Mouse (Mus musculus): ENCODE measurements around the gene Vmn1r176. TPM values are rescaled to one million over a fixed set of nuclear protein-coding genes. Genes with fewer than 3 reads are reported as not detected.
"Not testable (repeated sequence)": the region's sequence is repeated elsewhere in the genome, so short reads cannot be mapped to it uniquely, and the experiment has no call there.

Gene Vmn1r176
- polyA plus RNA-seq (2015; fragmentation: Nextera tagmentation; extraction: Ambion mirVana), result not detected in 2 replicates

DNA sequence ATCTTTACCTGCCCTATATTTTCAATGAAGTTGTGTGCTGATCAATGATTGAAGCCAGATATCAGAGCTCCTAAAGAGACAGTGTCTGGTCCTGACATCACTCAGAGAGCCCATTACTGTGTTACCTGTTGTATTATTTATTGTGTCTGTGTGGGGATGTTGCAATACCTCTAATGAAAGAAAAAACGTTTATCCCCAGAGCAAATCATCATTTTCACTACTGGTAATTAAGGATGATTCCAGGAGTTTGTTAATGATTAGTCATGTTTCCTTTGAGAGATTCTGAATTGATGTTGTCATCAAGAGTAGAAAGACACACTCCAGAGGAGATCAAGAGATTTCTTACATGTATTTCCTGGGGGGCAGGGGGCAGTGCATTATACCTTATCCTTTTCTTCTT is at the start of gene Vmn1r176:
Gene Vmn1r176, minus strand, starts transcription at position 101 of the 400 bp plus-strand sequence.
- not testable (repeated sequence) for H3K27ac ChIP-seq (ENCODE audit: low read length); H3K36me3 ChIP-seq (ENCODE audit: control insufficient read depth, insufficient read depth, low read length); H3K27me3 ChIP-seq (ENCODE audit: control insufficient read depth, insufficient read depth, low read length); H3K4me1 ChIP-seq (ENCODE audit: control insufficient read depth, insufficient read depth, low read length); H3K9ac ChIP-seq (ENCODE audit: low read length); H3K4me2 ChIP-seq (ENCODE audit: low read depth, low read length); ATAC-seq (ENCODE audit: insufficient read depth, low FRiP score); H3K4me3 ChIP-seq (replicated peaks; ENCODE audit: low read length); H3K9me3 ChIP-seq (replicated peaks; ENCODE audit: control insufficient read depth, low read length)
- no CpG with 5 or more reads among the region's 1 CpGs for WGBS

DNA sequence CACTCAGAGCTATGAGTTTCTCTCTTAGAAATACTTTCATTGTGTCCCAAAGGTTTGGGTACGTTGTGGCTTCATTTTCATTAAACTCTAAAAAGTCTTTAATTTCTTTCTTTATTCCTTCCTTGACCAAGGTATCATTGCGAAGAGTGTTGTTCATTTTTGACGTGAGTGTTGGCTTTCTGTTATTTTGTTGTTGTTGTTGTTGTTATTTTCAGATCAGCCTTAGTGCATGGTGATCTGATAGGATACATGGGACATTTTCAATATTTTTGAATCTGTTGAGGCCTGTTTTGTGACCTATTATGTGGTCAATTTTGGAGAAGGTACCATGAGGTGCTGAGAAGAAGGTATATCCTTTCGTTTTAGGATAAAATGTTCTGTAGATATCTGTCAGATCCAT is 39.7 kb upstream of the Vmn1r176 start:
- not testable (repeated sequence) for H3K27ac ChIP-seq (ENCODE audit: low read length); H3K4me2 ChIP-seq (ENCODE audit: low read depth, low read length); H3K27me3 ChIP-seq (ENCODE audit: control insufficient read depth, insufficient read depth, low read length); H3K4me3 ChIP-seq (replicated peaks; ENCODE audit: low read length); H3K36me3 ChIP-seq (ENCODE audit: control insufficient read depth, insufficient read depth, low read length); H3K9ac ChIP-seq (ENCODE audit: low read length); ATAC-seq (ENCODE audit: insufficient read depth, low FRiP score); H3K9me3 ChIP-seq (replicated peaks; ENCODE audit: control insufficient read depth, low read length); H3K4me1 ChIP-seq (ENCODE audit: control insufficient read depth, insufficient read depth, low read length)
- 69% methylated on average over 3 of the region's 4 CpGs for WGBS

DNA sequence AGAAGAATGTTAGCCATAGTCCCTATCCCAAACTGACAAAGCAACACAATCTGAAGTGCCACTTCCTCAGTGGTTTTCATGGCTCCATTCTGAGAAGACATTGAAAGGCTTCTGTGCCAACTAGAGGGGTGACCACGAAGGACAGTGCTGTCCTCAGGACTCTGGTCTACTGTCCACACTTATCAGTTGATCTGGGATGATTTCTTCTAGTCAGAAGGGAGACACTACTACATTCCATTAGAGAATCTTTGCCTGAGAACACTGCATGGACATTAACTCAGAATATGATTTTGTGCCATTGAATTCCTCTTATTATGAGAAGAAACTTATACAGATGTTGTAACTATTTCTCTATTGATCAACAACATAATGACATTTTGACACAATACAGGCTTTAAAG is 29.2 kb upstream of the Vmn1r176 start, which contains the start of gene Vmn1r177:
Gene Vmn1r177, minus strand, starts transcription at position 101 of the 400 bp plus-strand sequence.
- H3K9me3 ChIP-seq (replicated peaks; ENCODE audit: control insufficient read depth, low read length); H3K9ac ChIP-seq (ENCODE audit: low read length); ATAC-seq (ENCODE audit: insufficient read depth, low FRiP score); H3K4me2 ChIP-seq (ENCODE audit: low read depth, low read length); H3K4me1 ChIP-seq (ENCODE audit: control insufficient read depth, insufficient read depth, low read length); H3K27ac ChIP-seq (ENCODE audit: low read length); H3K36me3 ChIP-seq (ENCODE audit: control insufficient read depth, insufficient read depth, low read length); H3K27me3 ChIP-seq (ENCODE audit: control insufficient read depth, insufficient read depth, low read length); H3K4me3 ChIP-seq (replicated peaks; ENCODE audit: low read length): not testable (repeated sequence)
- WGBS, result 10% methylated on average over 1 of the region's 1 CpGs

DNA sequence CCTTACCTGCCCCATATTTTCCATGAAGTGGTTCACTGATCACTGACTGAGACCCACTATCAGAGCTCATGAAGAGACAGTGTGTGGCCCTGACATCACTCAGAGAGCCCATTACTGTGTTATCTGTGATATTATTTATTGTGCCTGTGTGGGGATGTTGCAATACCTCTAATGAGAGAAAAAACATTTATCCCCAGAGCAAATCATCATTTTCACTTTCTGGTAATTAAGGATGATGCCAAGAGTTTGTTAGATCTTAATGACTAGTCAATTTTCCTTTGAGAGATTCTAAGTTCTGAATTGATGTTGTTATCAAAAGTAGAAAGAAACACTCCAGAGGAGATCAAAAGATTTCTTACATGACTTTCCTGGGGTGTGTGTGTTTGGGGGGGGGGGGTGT is 26.6 kb downstream of the Vmn1r176 start, which contains the start of gene Vmn1r175:
Gene Vmn1r175, minus strand, starts transcription at position 101 of the 400 bp plus-strand sequence.
- not testable (repeated sequence) for H3K9ac ChIP-seq (ENCODE audit: low read length); H3K9me3 ChIP-seq (replicated peaks; ENCODE audit: control insufficient read depth, low read length); H3K4me2 ChIP-seq (ENCODE audit: low read depth, low read length); H3K36me3 ChIP-seq (ENCODE audit: control insufficient read depth, insufficient read depth, low read length); H3K4me1 ChIP-seq (ENCODE audit: control insufficient read depth, insufficient read depth, low read length); H3K4me3 ChIP-seq (replicated peaks; ENCODE audit: low read length); H3K27ac ChIP-seq (ENCODE audit: low read length); H3K27me3 ChIP-seq (ENCODE audit: control insufficient read depth, insufficient read depth, low read length); ATAC-seq (ENCODE audit: insufficient read depth, low FRiP score)

DNA sequence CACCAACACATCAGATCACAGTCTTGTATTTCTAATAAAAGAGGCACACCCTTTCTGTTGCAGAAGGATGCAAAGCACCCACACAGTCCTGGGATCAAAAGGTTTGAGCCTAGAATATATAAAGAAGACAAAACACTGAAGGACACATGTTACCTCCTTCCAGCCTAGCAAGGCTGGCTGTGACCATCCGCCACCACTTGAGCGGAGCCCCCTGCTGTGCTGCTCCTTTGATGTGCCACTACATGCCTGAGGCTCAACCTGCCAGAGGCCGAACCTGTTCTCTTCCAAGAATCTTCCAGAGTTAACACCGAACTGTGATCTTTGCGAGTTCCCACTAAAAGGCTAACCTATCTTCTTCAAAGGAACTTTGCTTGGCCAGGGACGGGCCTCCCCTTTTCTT is 52.6 kb downstream of the Vmn1r176 start:
- Histone ChIP-seq H3K4me3 (replicated peaks; ENCODE audit: low read length) (no peak overlapping the region), H3K36me3 (ENCODE audit: control insufficient read depth, insufficient read depth, low read length) (no peaks in the 10 kb centered on the region), H3K4me2 (ENCODE audit: low read depth, low read length) (no peak overlapping the region), H3K27me3 (ENCODE audit: control insufficient read depth, insufficient read depth, low read length) (no peaks in the 10 kb centered on the region), H3K9ac (ENCODE audit: low read length) (no peak overlapping the region), H3K27ac (ENCODE audit: low read length) (no peak overlapping the region), H3K9me3 (replicated peaks; ENCODE audit: control insufficient read depth, low read length) (peaks cover 15% of the 10 kb centered on the region; the same call in 1 of the 2 replicates), H3K4me1 (ENCODE audit: control insufficient read depth, insufficient read depth, low read length) (no peaks in the 10 kb centered on the region)
- ATAC-seq (ENCODE audit: insufficient read depth, low FRiP score), result no peak
- 79% methylated on average over 6 of the region's 6 CpGs for WGBS

Other genes with a start within 250 kb of the Vmn1r176 start
- not detected in 2 replicates for gene Vmn1r170, start 231.2 kb downstream of the Vmn1r176 start, polyA plus RNA-seq (2015; fragmentation: Nextera tagmentation; extraction: Ambion mirVana)
- gene Vmn1r171, start 206.7 kb downstream of the Vmn1r176 start, polyA plus RNA-seq (2015; fragmentation: Nextera tagmentation; extraction: Ambion mirVana), result not detected in 2 replicates
- gene Vmn1r172, start 179.1 kb downstream of the Vmn1r176 start, polyA plus RNA-seq (2015; fragmentation: Nextera tagmentation; extraction: Ambion mirVana), result not detected in 2 replicates
- gene Vmn1r173, start 136.7 kb downstream of the Vmn1r176 start, polyA plus RNA-seq (2015; fragmentation: Nextera tagmentation; extraction: Ambion mirVana), result not detected in 2 replicates
- not detected in 2 replicates for gene Vmn1r174, start 85.1 kb downstream of the Vmn1r176 start, polyA plus RNA-seq (2015; fragmentation: Nextera tagmentation; extraction: Ambion mirVana)
- gene Vmn1r175, start 26.7 kb downstream of the Vmn1r176 start, polyA plus RNA-seq (2015; fragmentation: Nextera tagmentation; extraction: Ambion mirVana), result not detected in 2 replicates
- gene Vmn1r177, start 29.1 kb upstream of the Vmn1r176 start, polyA plus RNA-seq (2015; fragmentation: Nextera tagmentation; extraction: Ambion mirVana), result not detected in 2 replicates
- gene Vmn1r178, start 54.6 kb upstream of the Vmn1r176 start, polyA plus RNA-seq (2015; fragmentation: Nextera tagmentation; extraction: Ambion mirVana), result not detected in 2 replicates
- not detected in 2 replicates for gene Vmn1r179, start 89.6 kb upstream of the Vmn1r176 start, polyA plus RNA-seq (2015; fragmentation: Nextera tagmentation; extraction: Ambion mirVana)
- not detected in 2 replicates for gene Vmn1r180, start 113.3 kb upstream of the Vmn1r176 start, polyA plus RNA-seq (2015; fragmentation: Nextera tagmentation; extraction: Ambion mirVana)
- not detected in 2 replicates for gene Vmn1r181, start 137.2 kb upstream of the Vmn1r176 start, polyA plus RNA-seq (2015; fragmentation: Nextera tagmentation; extraction: Ambion mirVana)
- gene V1rd19, start 164.3 kb upstream of the Vmn1r176 start, polyA plus RNA-seq (2015; fragmentation: Nextera tagmentation; extraction: Ambion mirVana), result not detected in 2 replicates
- gene Vmn1r183, start 215.9 kb upstream of the Vmn1r176 start, polyA plus RNA-seq (2015; fragmentation: Nextera tagmentation; extraction: Ambion mirVana), result not detected in 2 replicates
- gene Zfp180, start 244.6 kb upstream of the Vmn1r176 start, polyA plus RNA-seq (2015; fragmentation: Nextera tagmentation; extraction: Ambion mirVana), result 17.8 and 20.0 TPM in 2 replicates